Mouse (Mus musculus): ENCODE results near the gene Fbxo34. TPM values are rescaled to one million over a fixed set of nuclear protein-coding genes. Genes with fewer than 3 reads are reported as not detected.

The Fbxo34 gene
- polyA plus RNA-seq, 1 experiment = 10.9 TPM

DNA sequence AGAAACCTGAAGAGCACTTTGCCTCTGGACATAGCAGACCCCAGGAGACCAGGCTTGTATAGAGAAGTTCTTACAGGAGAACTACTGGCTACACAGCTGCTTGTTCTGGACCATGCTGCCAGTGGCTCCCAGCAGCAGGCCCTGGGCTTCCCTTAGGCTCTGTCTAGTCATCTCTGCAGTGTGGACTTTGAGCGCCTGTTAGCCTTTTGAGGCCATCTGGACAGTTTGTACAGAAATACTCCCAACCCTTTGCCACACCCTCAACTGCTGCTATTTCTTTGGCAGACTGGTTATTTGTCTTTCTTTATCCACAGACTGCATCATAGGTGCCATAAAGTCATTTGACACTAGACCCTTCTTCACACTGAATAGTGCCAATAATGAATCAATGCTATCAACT, 84.9 kb downstream of the Fbxo34 start:
- peaks cover 4% of the 10 kb centered on the region; the same call in 1 of the 2 replicates for H3K4me1 ChIP-seq (ENCODE audit: control insufficient read depth, insufficient read depth, low read length)
- DNase-seq = no peak
- no peak overlapping the region for H3K4me3 ChIP-seq (replicated peaks; ENCODE audit: extremely low read depth, low read depth, low read length)
- 88% methylated on average over 1 of the region's 1 CpGs for WGBS
- no peak for TF ChIP-seq POLR2A (IDR thresholded peaks at IDR 0.05; ENCODE audit: borderline replicate concordance, extremely low read depth, low read depth, low read length)
- TF ChIP-seq CTCF (IDR thresholded peaks at IDR 0.05; ENCODE audit: insufficient read depth, low read length) = no peak

DNA sequence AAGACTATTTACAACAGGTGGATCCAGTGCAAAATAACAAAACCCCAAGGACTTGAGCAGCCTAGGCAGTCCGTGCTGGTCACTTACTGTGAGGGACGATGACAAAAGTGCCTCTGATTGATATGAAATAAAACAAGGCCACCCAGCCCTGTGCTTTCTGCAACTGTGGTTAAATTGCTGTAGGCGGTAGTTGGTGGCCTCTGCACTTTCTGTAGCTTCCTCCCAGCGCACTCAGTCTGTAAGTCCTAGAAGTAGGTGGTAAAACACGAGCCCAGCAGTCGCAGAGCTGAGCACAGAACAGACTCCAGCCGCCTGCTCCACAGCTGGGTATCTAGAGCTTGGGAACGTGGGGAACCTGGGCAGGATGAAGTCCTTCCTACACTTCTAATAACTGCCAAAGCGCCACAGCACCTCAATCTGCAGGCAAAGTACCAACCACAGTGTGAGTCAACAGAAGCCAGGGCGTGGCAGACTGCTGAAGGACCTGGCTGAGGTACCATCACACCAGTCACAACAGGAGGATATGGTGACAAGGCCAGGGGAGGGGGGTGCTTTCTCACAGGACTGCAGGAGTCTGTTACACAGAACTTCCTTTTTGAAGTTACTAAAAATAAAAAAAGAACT, 91.2 kb downstream of the Fbxo34 start:
- no peak for DNase-seq
- TF ChIP-seq POLR2A (IDR thresholded peaks at IDR 0.05; ENCODE audit: borderline replicate concordance, extremely low read depth, low read depth, low read length) (no peak), CTCF (IDR thresholded peaks at IDR 0.05; ENCODE audit: insufficient read depth, low read length) (no peak)
- no peak overlapping the region for H3K4me3 ChIP-seq (replicated peaks; ENCODE audit: extremely low read depth, low read depth, low read length)
- WGBS = 76% methylated on average over 10 of the region's 10 CpGs
- no peaks in the 10 kb centered on the region for H3K4me1 ChIP-seq (ENCODE audit: control insufficient read depth, insufficient read depth, low read length)

DNA sequence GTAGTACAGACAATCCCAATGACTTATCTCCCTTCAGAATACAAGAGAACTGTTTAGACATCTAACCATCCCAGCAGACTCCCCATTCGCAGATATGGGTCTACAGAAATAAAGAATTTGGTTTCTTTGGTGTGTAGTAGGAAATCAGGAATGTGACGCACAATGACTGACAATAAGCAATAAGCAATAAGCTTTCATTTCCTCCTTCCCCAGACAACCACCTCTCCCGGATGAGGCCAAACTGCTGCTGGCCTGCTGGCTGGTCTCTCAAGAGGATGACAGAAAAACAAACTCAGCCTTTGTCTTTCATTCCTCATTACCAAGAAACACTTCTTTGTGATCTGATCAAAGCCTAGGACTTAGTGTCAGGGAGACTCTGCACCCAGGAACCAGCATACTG, 92.1 kb downstream of the Fbxo34 start:
- no peaks in the 10 kb centered on the region for H3K4me1 ChIP-seq (ENCODE audit: control insufficient read depth, insufficient read depth, low read length)
- 82% methylated on average over 3 of the region's 3 CpGs for WGBS
- no peak for TF ChIP-seq POLR2A (IDR thresholded peaks at IDR 0.05; ENCODE audit: borderline replicate concordance, extremely low read depth, low read depth, low read length)
- TF ChIP-seq CTCF (IDR thresholded peaks at IDR 0.05; ENCODE audit: insufficient read depth, low read length) = no peak
- no peak overlapping the region for H3K4me3 ChIP-seq (replicated peaks; ENCODE audit: extremely low read depth, low read depth, low read length)
- DNase-seq = no peak

DNA sequence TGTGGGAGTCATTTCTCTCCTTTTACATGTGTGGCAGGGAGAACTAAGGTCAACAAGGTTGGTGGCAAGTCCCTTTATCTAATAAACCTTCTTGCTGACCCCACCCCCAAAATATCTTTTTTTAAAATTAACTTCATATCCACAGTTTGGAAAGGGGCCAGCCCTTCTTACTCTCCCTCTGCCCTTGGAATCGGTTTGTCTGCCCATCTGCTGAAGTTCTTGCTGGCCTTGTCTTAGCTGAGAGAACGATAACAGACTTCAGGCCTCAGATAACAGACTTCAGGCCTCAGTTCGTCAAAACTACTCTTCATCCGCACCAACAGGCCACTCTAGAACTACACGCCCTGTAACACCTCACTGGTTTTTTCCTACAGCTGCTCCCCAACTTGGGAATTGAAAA, 94.1 kb downstream of the Fbxo34 start:
- WGBS = 83% methylated on average over 5 of the region's 5 CpGs
- Histone ChIP-seq H3K4me1 (ENCODE audit: control insufficient read depth, insufficient read depth, low read length) (no peaks in the 10 kb centered on the region), H3K4me3 (replicated peaks; ENCODE audit: extremely low read depth, low read depth, low read length) (no peak overlapping the region)
- DNase-seq = no peak
- TF ChIP-seq CTCF (IDR thresholded peaks at IDR 0.05; ENCODE audit: insufficient read depth, low read length) = no peak
- no peak for TF ChIP-seq POLR2A (IDR thresholded peaks at IDR 0.05; ENCODE audit: borderline replicate concordance, extremely low read depth, low read depth, low read length)

DNA sequence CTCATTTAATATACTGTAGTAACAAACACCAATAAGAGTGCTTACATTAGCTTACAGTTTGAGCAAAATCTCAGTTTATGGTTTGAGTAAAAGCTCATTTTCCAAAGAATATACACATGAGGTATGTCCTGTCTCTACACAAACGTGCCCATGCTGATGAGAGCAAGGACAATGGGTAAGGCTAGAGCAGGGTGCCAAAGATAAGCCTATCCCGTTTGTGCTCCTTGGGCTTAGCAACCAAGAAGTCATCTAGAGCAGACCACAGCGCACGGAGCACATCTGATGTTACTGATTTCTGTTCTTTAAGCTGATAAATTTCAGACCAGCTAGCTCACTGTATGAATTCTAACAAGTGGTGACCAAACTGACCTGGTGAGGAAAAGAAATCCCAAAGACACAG, 94.7 kb downstream of the Fbxo34 start:
- Histone ChIP-seq H3K4me1 (ENCODE audit: control insufficient read depth, insufficient read depth, low read length) (no peaks in the 10 kb centered on the region), H3K4me3 (replicated peaks; ENCODE audit: extremely low read depth, low read depth, low read length) (no peak overlapping the region)
- 89% methylated on average over 4 of the region's 4 CpGs for WGBS
- DNase-seq = no peak
- TF ChIP-seq CTCF (IDR thresholded peaks at IDR 0.05; ENCODE audit: insufficient read depth, low read length) (no peak), POLR2A (IDR thresholded peaks at IDR 0.05; ENCODE audit: borderline replicate concordance, extremely low read depth, low read depth, low read length) (no peak)

DNA sequence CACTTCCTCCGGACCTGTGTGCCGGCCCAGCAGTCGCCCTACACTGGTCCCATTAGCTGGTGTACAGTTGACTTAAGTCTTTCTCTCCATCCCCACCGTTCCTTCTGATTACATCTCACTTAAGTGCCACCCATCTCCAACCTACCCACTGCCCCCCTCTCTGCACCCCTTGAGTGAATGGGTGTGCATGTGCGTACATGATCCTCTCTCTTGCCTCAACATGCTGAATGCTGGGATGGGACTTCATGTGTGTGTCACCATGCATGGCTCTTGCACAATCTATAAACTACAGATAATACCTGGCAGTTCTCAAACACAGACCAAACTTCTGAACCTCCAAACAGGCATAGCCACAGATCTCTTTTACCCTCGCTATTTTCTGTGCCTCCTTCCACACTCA, 101.4 kb downstream of the Fbxo34 start:
- TF ChIP-seq POLR2A (IDR thresholded peaks at IDR 0.05; ENCODE audit: borderline replicate concordance, extremely low read depth, low read depth, low read length) = no peak
- no peak for TF ChIP-seq CTCF (IDR thresholded peaks at IDR 0.05; ENCODE audit: insufficient read depth, low read length)
- no peak overlapping the region for H3K4me3 ChIP-seq (replicated peaks; ENCODE audit: extremely low read depth, low read depth, low read length)
- no peak for DNase-seq
- no peaks in the 10 kb centered on the region for H3K4me1 ChIP-seq (ENCODE audit: control insufficient read depth, insufficient read depth, low read length)
- 92% methylated on average over 6 of the region's 6 CpGs for WGBS

DNA sequence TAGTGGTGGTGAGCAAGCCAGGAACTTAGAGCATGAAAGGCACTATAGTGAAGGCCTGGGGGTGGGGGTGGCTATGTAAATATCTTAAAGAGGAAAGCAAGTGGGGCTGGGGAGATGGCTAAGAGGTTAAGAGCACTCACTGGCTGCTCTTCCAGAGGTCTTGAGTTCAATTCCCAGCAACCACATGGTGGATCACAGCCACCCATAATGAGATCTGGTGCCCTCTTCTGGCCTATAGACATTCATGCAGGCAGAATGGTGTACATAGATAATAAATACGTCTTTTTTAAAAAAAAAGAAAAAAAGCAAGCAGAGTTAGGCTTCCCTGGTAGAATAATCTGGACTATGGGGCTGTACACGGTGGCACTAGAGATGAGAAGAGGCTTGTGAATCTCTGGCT, 103.2 kb downstream of the Fbxo34 start:
- 85% methylated on average over 2 of the region's 2 CpGs for WGBS
- no peak overlapping the region for H3K4me3 ChIP-seq (replicated peaks; ENCODE audit: extremely low read depth, low read depth, low read length)
- no peak for DNase-seq
- no peak for TF ChIP-seq POLR2A (IDR thresholded peaks at IDR 0.05; ENCODE audit: borderline replicate concordance, extremely low read depth, low read depth, low read length)
- no peak for TF ChIP-seq CTCF (IDR thresholded peaks at IDR 0.05; ENCODE audit: insufficient read depth, low read length)
- H3K4me1 ChIP-seq (ENCODE audit: control insufficient read depth, insufficient read depth, low read length) = no peaks in the 10 kb centered on the region

DNA sequence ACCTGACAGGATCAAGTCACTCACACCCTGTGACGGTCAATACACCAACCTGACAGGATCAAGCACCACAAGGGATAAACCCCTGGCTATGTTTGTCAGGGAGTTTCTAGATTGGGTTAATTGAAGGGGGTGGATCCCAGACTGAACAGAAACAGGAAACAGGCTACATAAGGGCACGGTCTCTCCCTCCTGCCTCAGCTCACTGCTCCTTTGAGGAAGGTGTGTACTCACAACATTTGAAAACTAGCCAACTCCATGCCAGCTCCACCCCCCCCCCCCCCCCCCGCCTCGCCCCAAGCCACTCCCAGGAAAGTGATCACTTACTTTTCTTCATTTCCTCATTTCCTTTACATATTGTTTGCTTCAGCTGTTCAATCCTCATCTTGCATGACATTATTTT, 104.0 kb downstream of the Fbxo34 start:
- WGBS = 73% methylated on average over 4 of the region's 4 CpGs
- DNase-seq = no peak
- Histone ChIP-seq H3K4me1 (ENCODE audit: control insufficient read depth, insufficient read depth, low read length) (no peaks in the 10 kb centered on the region), H3K4me3 (replicated peaks; ENCODE audit: extremely low read depth, low read depth, low read length) (no peak overlapping the region)
- TF ChIP-seq CTCF (IDR thresholded peaks at IDR 0.05; ENCODE audit: insufficient read depth, low read length) = no peak
- TF ChIP-seq POLR2A (IDR thresholded peaks at IDR 0.05; ENCODE audit: borderline replicate concordance, extremely low read depth, low read depth, low read length) = no peak

DNA sequence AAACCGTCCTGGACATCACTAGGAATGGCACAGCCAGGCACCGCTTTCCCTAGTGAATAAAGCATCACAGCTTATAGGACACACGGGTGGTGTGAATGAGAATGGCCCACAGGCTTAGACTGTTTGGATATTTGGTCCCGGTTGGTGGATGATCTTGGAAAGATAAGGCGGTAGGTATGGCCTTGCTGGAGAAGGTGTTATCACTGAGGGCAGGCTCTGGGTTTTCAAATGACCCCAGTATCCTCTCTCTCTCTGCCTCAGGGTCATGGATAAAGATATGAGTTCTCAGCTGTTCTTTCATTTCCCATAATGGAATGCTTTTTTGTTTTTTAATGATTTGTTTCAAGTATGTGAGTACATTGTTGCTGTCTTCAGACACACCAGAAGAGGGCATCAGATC, 105.0 kb downstream of the Fbxo34 start:
- no peak for TF ChIP-seq POLR2A (IDR thresholded peaks at IDR 0.05; ENCODE audit: borderline replicate concordance, extremely low read depth, low read depth, low read length)
- no peak for TF ChIP-seq CTCF (IDR thresholded peaks at IDR 0.05; ENCODE audit: insufficient read depth, low read length)
- WGBS = 94% methylated on average over 5 of the region's 5 CpGs
- no peak for DNase-seq
- Histone ChIP-seq H3K4me1 (ENCODE audit: control insufficient read depth, insufficient read depth, low read length) (no peaks in the 10 kb centered on the region), H3K4me3 (replicated peaks; ENCODE audit: extremely low read depth, low read depth, low read length) (no peak overlapping the region)

DNA sequence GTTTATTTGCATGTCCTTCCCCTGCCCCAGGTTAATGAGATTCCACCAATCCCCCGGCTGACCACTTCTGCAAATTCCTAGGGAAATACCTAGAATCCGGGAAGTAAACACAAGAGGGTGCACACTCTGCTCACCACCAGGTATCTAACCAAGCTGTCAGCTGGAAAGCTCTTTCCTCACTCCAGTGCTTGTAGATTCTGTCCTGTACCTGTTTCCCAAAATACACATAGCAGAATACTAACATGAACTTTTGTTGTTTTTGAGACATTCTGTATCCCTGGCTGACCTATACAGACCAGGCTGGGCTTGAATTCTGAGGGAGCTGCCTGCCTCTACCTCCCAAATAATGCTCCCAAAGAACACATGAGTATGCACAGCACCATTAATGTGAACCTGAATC, 110.5 kb downstream of the Fbxo34 start:
- Histone ChIP-seq H3K4me3 (replicated peaks; ENCODE audit: extremely low read depth, low read depth, low read length) (no peak overlapping the region), H3K4me1 (ENCODE audit: control insufficient read depth, insufficient read depth, low read length) (no peaks in the 10 kb centered on the region)
- no peak for DNase-seq
- TF ChIP-seq POLR2A (IDR thresholded peaks at IDR 0.05; ENCODE audit: borderline replicate concordance, extremely low read depth, low read depth, low read length) (no peak), CTCF (IDR thresholded peaks at IDR 0.05; ENCODE audit: insufficient read depth, low read length) (no peak)
- 73% methylated on average over 2 of the region's 2 CpGs for WGBS

All from lung, adult 2 months (tissue).